Mouse (Mus musculus) left cerebral cortex, adult 18-20 months (tissue): ENCODE measurements at regions not wholly inside any gene's neighbourhood (a gene's known extent, or its start where the extent isn't known, plus 50 kb on each side); places are given as distances from the start of the nearest gene placed in this dataset.

ENCODE experiments used
- DNase-seq, 2 experiments: peaks; one replicate each; pipeline ENCODE4 v3.0.0; 2021 to 2022; ENCODE audit warnings: low spot score in 2 of 2, mixed read lengths in 1 of 2

DNA sequence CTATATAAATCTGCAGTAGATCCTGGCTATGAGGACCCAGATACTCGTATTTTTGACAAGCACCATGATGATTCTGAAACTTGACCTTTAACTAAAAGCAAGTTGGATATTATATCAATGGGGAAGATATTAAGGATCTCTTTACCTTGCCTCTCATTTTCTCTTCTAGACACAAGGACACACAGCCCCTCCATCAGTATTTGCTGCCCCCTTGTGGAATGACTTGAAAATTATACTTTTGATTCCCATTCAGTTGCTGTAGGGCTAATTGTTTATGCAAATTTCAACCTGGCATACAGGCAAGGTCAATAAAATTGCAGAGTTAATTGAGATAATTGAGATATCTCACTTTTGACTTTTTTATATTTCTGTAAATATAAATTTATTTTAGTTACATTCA lies 375.5 kb downstream of the Nap1l3 start:
- DNase-seq, result peak in 1 of 2 experiments; percentile 2
